Mouse (Mus musculus) olfactory bulb, adult 2 months (tissue): ENCODE measurements around the gene Fblim1.

Source experiments
- CTCF ChIP-seq: fragments of 200-500 bp; IDR thresholded peaks from 2 replicates; pipeline ENCODE4 v1.5.1; 2012; ENCODE audit warnings: low read depth, mild to moderate bottlenecking, low read length, moderate library complexity; ENCODE audit not compliant: insufficient read depth
- POLR2A ChIP-seq: fragments of 200-500 bp; IDR thresholded peaks from 2 replicates; pipeline ENCODE4 v1.6.1; 2012; ENCODE audit warnings: mild to moderate bottlenecking, low read depth, low read length, moderate library complexity; ENCODE audit not compliant: insufficient read depth

DNA sequence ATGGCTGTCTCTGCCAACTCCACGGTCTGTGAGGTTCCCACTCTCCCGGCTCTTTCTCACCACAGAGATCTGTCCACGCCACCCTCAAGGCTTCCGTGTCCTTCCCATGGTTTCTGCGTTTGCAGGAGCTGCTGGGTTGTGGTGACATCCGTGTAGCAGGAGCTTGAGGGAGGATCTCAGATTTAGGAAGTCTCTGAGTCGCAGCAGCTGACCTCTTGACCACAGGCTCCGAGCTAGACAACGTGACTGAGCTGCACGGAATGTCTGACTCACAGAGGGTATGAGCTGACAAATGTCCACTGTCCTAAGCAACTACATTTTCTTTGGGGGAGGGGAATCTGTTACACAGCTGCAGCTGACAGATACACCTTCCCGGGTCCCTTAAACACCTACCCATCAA, at the start of gene Fblim1:
- no peak for TF ChIP-seq CTCF
- no peak for TF ChIP-seq POLR2A
